ENCODE assay signal across 16 mouse cellular contexts in genomic region chr5:9107296-9108089, GRCm38 (mm10). TPM values are rescaled to one million over a fixed set of nuclear protein-coding genes. Genes with fewer than 3 reads are reported as not detected.
DNase-seq lines count a peak whose midpoint lies in the region; ATAC-seq lines count a peak whose summit lies in the region.
"Had no signal": no experiment of that assay in that cellular context is flagged by ENCODE, and none has a peak within 500 bp of the region (broad histone marks: within the 10 kb centered on the region; RNA-seq: fewer than 3 reads in every experiment).

No protein-coding gene starts in this region.

- H3K27ac ChIP-seq in liver, embryonic 13.5 days, result no peak overlapping the region
- no peak overlapping the region for H3K27ac ChIP-seq in forebrain, embryonic 11.5 days (ENCODE audit: low read depth, low read length)
- H3K27ac ChIP-seq: embryonic facial prominence, embryonic 13.5 days had no signal

- no peaks in the 10 kb centered on the region for H3K9me3 ChIP-seq in liver, embryonic 13.5 days (replicated peaks)
- no peaks in the 10 kb centered on the region for H3K9me3 ChIP-seq in forebrain, embryonic 11.5 days (ENCODE audit: control insufficient read depth, low read length)
- H3K9me3 ChIP-seq: embryonic facial prominence, embryonic 13.5 days; megakaryocyte, embryonic 14.5 days had no signal

- peaks cover 6% of the 10 kb centered on the region; the same call in 1 of the 2 replicates for H3K4me1 ChIP-seq in liver, embryonic 13.5 days (replicated peaks)
- no peaks in the 10 kb centered on the region for H3K4me1 ChIP-seq in forebrain, embryonic 11.5 days (replicated peaks; ENCODE audit: control insufficient read depth, insufficient read depth, low read length)
- H3K4me1 ChIP-seq: embryonic facial prominence, embryonic 13.5 days had no signal

- H3K9ac ChIP-seq in liver, embryonic 13.5 days, result no peak overlapping the region
- no peak overlapping the region for H3K9ac ChIP-seq in forebrain, embryonic 11.5 days (ENCODE audit: low read length)
- H3K9ac ChIP-seq: embryonic facial prominence, embryonic 13.5 days had no signal

- H3K4me2 ChIP-seq in liver, embryonic 13.5 days, result no peak overlapping the region
- H3K4me2 ChIP-seq in forebrain, embryonic 11.5 days (ENCODE audit: low read depth, low read length, severe bottlenecking), result no peak overlapping the region
- H3K4me2 ChIP-seq: embryonic facial prominence, embryonic 13.5 days had no signal

- 0 out of 2 replicates have a peak, but pooled peaks have one; percentile 21 for ATAC-seq in liver, embryonic 13.5 days (ENCODE audit: low read depth)
- ATAC-seq in CD4-positive, CD25-positive, alpha-beta regulatory T cell, adult 4 months, result peak; percentile 67
- ATAC-seq in granulocyte monocyte progenitor cell, adult 5-6 weeks (replicated peaks; ENCODE audit: poor library complexity, severe bottlenecking), result peak; percentile 65
- ATAC-seq in megakaryocyte progenitor cell, adult 5-6 weeks (replicated peaks; ENCODE audit: poor library complexity), result peak; percentile 66
- no peak for ATAC-seq in forebrain, embryonic 11.5 days (replicated peaks; ENCODE audit: low FRiP score)
- ATAC-seq: forebrain, embryonic 16.5 days had no signal

- H3K36me3 ChIP-seq in liver, embryonic 13.5 days, result no peaks in the 10 kb centered on the region
- no peaks in the 10 kb centered on the region for H3K36me3 ChIP-seq in forebrain, embryonic 11.5 days (ENCODE audit: control insufficient read depth, insufficient read depth, low read length)
- H3K36me3 ChIP-seq: embryonic facial prominence, embryonic 13.5 days had no signal

- no peak for DNase-seq in liver, embryonic 13.5 days
- no peak for DNase-seq in liver
- DNase-seq in forebrain, embryonic 11.5 days (ENCODE audit: low spot score), result no peak
- no peak for DNase-seq in yolk sac, embryonic 10.5 days (ENCODE audit: low spot score)
- no peak for DNase-seq in urinary bladder, postnatal 36 days (ENCODE audit: low spot score in 2 of 2)
- DNase-seq: cerebellum, adult 9-10 months; gastrocnemius, postnatal 25 days; heart, postnatal 36 days; thymus, postnatal 4 days had no signal

- H3K4me3 ChIP-seq in liver, embryonic 13.5 days (replicated peaks), result no peak overlapping the region
- no peak overlapping the region for H3K4me3 ChIP-seq in forebrain, embryonic 11.5 days (ENCODE audit: low read depth, low read length)
- H3K4me3 ChIP-seq: embryonic facial prominence, embryonic 13.5 days; megakaryocyte, embryonic 14.5 days; myocyte had no signal

- 54% methylated on average over 8 of the region's 8 CpGs for WGBS in liver, embryonic 13.5 days (ENCODE audit: insufficient replicate concordance)
- WGBS in forebrain, embryonic 11.5 days, result 87% methylated on average over 8 of the region's 8 CpGs

- H3K27me3 ChIP-seq in liver, embryonic 13.5 days, result peaks cover 9% of the 10 kb centered on the region
- no peaks in the 10 kb centered on the region for H3K27me3 ChIP-seq in forebrain, embryonic 11.5 days (ENCODE audit: control insufficient read depth, insufficient read depth, low read length)

RNA-seq across cellular contexts. Expression of gene Tmem243, which starts 7.0 kb away (rescaled TPM):
- polyA plus RNA-seq in liver, embryonic 13.5 days (2015; fragmentation: Nextera tagmentation; extraction: Ambion mirVana), result 9.8 and 10.3 TPM in 2 replicates
- 10 to 100 TPM; 40.6 to 63.2 TPM for polyA plus RNA-seq in CD4-positive, CD25-positive, alpha-beta regulatory T cell, adult 4 months (2017; shearing (Covaris generic))
- total RNA-seq in granulocyte monocyte progenitor cell, adult 5-6 weeks (2014; fragmentation: Nextera tagmentation), result 11.2 and 17.3 TPM in 2 replicates
- 19.2 and 26.2 TPM in 2 replicates for total RNA-seq in granulocyte monocyte progenitor cell, adult 5-6 weeks (2017)
- 30.1 and 30.4 TPM in 2 replicates for total RNA-seq in megakaryocyte progenitor cell, adult 5-6 weeks (2015)
- 18.3 and 19.9 TPM in 2 replicates for total RNA-seq in megakaryocyte progenitor cell, adult 5-6 weeks (2017)
- 24.2 and 32.1 TPM in 2 replicates for polyA plus RNA-seq in forebrain, embryonic 11.5 days (2014; fragmentation: Nextera tagmentation; extraction: Ambion mirVana)

RNA-seq across cellular contexts. Expression of gene Dmtf1, which starts 54.1 kb away (rescaled TPM):
- polyA plus RNA-seq in liver, embryonic 13.5 days (2015; fragmentation: Nextera tagmentation; extraction: Ambion mirVana), result 11.4 and 13.8 TPM in 2 replicates
- 100 to 1,000 TPM in 1 of 2 experiments, 10 to 100 TPM in 1; 95.6 to 104 TPM for polyA plus RNA-seq in CD4-positive, CD25-positive, alpha-beta regulatory T cell, adult 4 months (2017; shearing (Covaris generic))
- 38.4 and 61.3 TPM in 2 replicates for total RNA-seq in granulocyte monocyte progenitor cell, adult 5-6 weeks (2014; fragmentation: Nextera tagmentation)
- 45.6 and 46.4 TPM in 2 replicates for total RNA-seq in granulocyte monocyte progenitor cell, adult 5-6 weeks (2017)
- total RNA-seq in megakaryocyte progenitor cell, adult 5-6 weeks (2015), result 32.9 and 36.9 TPM in 2 replicates
- total RNA-seq in megakaryocyte progenitor cell, adult 5-6 weeks (2017), result 32.8 and 41.9 TPM in 2 replicates
- 70.5 and 76.8 TPM in 2 replicates for polyA plus RNA-seq in forebrain, embryonic 11.5 days (2014; fragmentation: Nextera tagmentation; extraction: Ambion mirVana)
